Mouse (Mus musculus): Measurements from ENCODE around the gene Batf2.

The Batf2 gene

GRCm38 (mm10) chr19:6216046-6216705 is 75.4 kb downstream of the Batf2 start:
- DNase-seq (ENCODE audit: inconsistent age in 2 of 2, low spot score in 1 of 2) = peak; percentile 76 to 86

- no peak for DNase-seq (ENCODE audit: inconsistent age in 2 of 2, low spot score in 1 of 2)
Measured at GRCm38 (mm10) chr19:6218606-6219005, 77.8 kb downstream of the Batf2 start.

Data from adrenal gland, adult (tissue).